Mouse (Mus musculus) layer of hippocampus, adult 18-20 months (tissue): Measurements from ENCODE around the gene Pvalb. TPM values are rescaled to one million over a fixed set of nuclear protein-coding genes. Genes with fewer than 3 reads are reported as not detected.

Experiments used
- DNase-seq, 2 experiments: peaks; one replicate each; pipeline ENCODE4 v3.0.0; 2022; ENCODE audit warnings: low spot score in 2 of 2
- total RNA-seq, 2 experiments: library from RNA; stranded (reverse); gene quantifications; 2 replicates each; pipeline ENCODE4 v1.2.3; 2021

Pvalb gene
- total RNA-seq, 2 experiments from 2014 or later = 61.3 to 62.5 TPM

DNA sequence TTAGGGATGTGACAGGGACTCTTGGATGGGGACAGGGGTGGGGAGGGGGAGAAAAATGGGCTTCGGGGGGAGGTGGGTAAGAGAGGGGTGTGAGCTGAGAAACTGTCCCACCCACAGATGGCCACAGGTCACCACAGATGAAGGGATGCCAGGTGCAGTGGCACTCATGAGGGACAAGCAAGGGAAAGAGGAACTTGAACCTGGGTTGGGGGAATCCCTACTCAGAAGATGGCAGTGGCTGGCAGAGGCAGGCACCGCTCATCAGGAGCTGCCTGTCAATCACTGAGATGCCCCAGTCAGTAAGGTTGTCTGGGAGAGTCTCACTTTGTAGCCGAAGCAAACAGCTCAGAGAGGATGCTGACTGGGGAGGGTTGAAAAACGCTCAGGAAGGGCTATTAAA lies 40.9 kb downstream of the Pvalb start:
- no peak for DNase-seq

DNA sequence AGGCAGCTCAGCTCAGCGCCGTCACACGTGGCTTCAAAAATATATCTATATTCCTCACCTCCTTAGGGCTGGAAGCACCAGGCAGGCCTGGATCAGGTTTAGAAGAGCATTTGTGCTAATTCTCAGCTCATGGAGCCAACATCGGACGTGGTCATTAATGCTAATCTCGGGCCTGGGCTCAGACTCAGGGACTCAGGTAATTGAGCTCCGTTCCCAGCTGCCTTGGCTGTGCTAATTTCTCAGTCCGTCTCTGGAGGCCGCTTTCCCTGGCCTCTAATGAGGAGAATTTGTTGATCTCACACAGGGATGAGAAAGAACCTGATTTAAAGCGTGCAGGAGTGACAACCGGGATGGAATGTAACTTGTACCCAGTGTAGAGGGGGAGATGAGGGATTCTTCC lies 41.7 kb downstream of the Pvalb start:
- no peak for DNase-seq

DNA sequence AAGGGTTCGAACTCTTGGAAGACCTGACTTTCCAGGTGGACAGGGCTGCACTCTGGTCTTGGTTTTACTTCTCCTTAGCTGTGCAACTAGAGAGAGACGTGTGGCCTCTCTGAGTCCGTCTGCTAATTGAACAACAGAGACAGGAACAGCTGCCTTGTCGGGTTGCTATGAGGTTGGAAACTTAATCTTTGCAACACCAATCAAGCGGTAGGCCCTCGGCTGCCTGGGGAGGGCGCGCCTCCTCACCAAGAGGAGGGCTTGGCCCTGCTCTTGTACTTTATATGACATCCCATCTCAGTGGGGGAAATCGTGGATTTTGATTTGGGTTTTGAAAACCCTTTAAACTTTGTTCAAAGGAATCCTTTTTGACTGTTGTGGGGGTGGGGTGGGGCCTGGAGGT lies 44.3 kb downstream of the Pvalb start:
- no peak for DNase-seq

DNA sequence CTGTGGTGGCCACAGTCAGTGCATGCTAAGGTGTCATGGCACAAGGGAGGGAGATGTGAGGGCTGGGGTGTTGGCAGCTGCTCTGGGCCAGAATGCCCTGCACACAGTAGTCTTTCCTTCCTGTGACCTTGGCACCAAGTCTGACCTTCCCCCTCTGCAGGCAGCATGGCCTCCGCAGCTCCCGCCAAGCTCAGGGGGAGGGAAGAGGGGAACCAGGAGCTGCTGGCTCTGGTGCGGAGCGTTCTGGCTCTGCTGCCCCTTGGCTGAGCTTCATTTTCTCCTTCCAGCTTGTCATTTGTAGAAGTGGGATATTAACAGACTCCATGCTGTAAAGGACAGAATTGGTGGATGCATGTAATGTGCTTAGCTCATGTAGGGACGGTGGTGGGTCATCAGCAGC lies 47.9 kb downstream of the Pvalb start:
- DNase-seq = no peak

DNA sequence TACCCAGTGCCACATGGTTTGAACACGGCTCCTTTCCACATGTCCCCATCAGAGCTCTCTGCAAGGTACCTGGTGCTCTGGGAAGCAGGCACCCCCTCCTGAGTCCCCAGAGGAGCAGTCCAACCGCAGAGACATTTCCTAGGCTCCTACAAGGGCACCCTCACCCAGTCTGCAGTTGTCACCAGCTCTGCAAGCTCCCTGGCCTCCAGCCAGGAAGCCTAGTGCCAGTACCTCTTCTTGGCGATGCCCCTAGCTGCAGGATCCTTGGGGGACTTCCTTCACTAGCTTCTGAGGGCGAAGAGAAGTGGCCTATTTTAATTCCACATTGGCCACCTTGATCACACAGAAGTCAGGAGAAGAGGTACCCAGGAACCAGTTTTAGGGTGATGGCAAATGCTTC lies 48.4 kb downstream of the Pvalb start:
- DNase-seq = no peak

DNA sequence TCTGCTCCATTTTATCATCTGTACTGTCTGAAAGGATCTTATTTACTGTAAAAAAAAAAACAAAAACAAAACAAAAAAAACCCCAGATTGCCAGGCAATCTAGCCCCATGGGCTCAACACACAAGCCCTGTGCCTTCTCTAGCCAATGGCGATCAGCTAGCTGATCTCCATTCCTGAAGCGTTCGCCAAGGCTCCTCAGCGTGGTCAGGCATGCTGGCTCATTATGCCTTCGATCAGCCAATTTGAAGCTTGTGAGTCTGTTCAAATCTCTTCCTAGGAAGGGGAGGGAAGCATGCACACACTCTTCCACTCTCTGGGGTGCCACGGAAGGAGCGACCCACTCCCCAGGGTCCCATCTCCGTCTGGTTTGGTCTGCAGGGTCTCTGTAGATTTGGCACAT lies 48.9 kb downstream of the Pvalb start:
- no peak for DNase-seq

DNA sequence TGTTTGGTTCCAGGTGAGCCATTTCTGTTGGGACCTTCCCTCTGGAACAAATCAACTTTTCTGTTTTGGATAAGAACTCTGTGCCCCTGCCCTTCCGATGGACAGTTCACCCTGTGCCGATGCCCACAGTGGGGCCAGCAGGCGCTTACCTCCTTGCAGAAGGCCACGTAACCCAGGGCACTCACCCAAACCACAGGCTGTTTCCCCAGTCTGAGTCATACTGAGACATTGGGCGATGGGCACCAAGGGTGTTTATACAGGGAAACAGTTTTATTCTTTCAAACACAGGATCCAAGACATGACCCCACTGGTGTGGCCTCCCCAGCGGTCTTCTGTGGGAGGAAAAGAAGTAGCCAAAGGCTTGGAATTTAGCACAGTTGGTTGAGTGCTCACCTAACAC lies 50.8 kb downstream of the Pvalb start:
- DNase-seq = no peak

DNA sequence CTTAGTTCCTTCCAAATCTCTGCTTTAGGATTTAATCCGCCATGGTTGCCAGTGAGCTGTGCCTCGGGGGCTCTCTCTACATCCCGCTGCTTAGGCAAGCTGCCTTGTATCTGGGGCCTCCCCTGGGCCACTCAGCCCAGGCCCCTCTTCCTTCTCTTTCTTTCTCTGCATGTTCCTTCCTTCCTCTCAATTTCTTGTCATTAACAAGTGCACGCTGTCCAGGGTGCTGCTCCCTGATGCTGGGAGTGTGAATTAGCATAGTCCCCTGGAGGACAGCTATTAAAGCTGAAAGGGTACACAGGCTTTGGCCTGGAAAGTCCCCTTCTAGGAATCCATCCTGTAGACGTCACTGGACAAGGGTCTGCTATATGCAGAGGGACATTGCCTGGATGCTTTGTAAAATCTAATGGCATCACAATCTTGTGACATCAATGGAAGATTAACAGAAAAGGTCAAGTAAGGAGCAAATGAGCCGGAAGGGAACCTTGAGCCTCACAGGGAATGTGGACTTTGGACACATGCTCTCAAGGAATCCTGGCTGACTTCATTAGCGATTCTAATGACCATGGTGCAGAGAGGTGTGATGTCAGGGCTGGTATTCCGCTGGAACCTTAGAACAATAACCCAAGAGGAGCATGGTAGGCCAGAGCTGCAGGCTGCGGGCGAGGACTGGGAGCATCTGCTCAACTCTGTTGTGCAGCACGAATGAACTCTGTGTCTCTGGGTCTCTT lies 53.0 kb downstream of the Pvalb start:
- DNase-seq = no peak

DNA sequence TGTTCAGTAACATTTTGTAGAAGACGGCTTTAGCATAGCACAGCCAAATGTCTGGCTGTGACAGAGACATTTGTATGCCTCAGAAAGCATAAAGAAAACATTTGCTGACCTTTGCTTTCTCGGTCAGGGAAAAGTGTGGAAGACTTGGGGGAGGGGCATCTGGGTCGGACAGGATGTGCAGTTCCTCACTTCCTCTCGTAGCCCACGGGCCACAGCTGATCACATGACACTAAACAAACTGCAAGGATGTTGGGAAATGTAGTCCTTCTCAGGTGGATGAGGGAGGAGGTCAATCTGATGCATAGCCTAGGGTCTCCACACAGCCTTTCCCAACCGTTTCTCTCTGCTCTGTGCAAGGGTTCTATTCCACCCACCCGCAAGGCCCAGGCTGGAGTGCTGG lies 57.6 kb downstream of the Pvalb start:
- no peak for DNase-seq

Other genes with a start within 250 kb of the Pvalb start
- gene Foxred2, start 249.7 kb downstream of the Pvalb start, total RNA-seq = 1 to 10 TPM; 9.6 to 9.8 TPM
- gene Eif3d, start 235.6 kb downstream of the Pvalb start, total RNA-seq = 100 to 1,000 TPM in 1 of 2 experiments, 10 to 100 TPM in 1; 94.5 to 103 TPM
- 10 to 100 TPM; 34.4 to 34.9 TPM for gene Cacng2, start 86.4 kb downstream of the Pvalb start, total RNA-seq
- gene Ift27, start 32.3 kb downstream of the Pvalb start, total RNA-seq = 10 to 100 TPM; 19.5 to 21.8 TPM
- gene Ncf4, start 38.4 kb upstream of the Pvalb start, total RNA-seq = 1 to 10 TPM; 1.1 to 1.8 TPM
- gene Csf2rb2, start 99.3 kb upstream of the Pvalb start, total RNA-seq = 1 to 10 TPM; 1.6 to 1.9 TPM
- under 1 TPM; 0.84 to 0.97 TPM for gene Csf2rb, start 119.4 kb upstream of the Pvalb start, total RNA-seq
- not detected for gene Tex33, start 189.5 kb upstream of the Pvalb start, total RNA-seq
- 10 to 100 TPM; 33.3 to 37.1 TPM for gene Tst, start 199.5 kb upstream of the Pvalb start, total RNA-seq
- 10 to 100 TPM; 28.6 to 30.7 TPM for gene Mpst, start 200.0 kb upstream of the Pvalb start, total RNA-seq
- 100 to 1,000 TPM; 244 to 255 TPM for gene Kctd17, start 222.2 kb upstream of the Pvalb start, total RNA-seq